Mouse (Mus musculus) gastrocnemius, adult 8-10 months (tissue): ENCODE measurements around the gene Cradd. TPM values are rescaled to one million over a fixed set of nuclear protein-coding genes. Genes with fewer than 3 reads are reported as not detected.

ENCODE experiments used
- DNase-seq, 2 experiments: peaks; one replicate each; pipeline ENCODE4 v3.0.0; 2022; ENCODE audit warnings: low spot score in 2 of 2
- total RNA-seq, 4 experiments: library from RNA; stranded (reverse); gene quantifications; 2 replicates each; pipeline ENCODE4 v1.2.4; 2022

Gene Cradd
- total RNA-seq, 4 experiments from 2014 or later, result 6.7 to 18.0 (median 8.4) TPM

GRCm38 (mm10) chr10:95275488-95275887 lies 48.4 kb downstream of the Cradd start:
- no peak for DNase-seq

- DNase-seq, result no peak
These were observed 50.7 kb downstream of the Cradd start for GRCm38 (mm10) chr10:95273226-95273625.

- DNase-seq, result peak; percentile 40 to 70
These were observed 54.8 kb downstream of the Cradd start for GRCm38 (mm10) chr10:95269151-95269550.

- DNase-seq, result peak; percentile 54 to 66
These were observed 55.6 kb downstream of the Cradd start for GRCm38 (mm10) chr10:95268366-95268765.

- DNase-seq, result no peak
These were observed 57.0 kb downstream of the Cradd start for GRCm38 (mm10) chr10:95266983-95267382.

- no peak for DNase-seq
These were observed 57.7 kb downstream of the Cradd start for GRCm38 (mm10) chr10:95266041-95266762.

GRCm38 (mm10) chr10:95265576-95265975 lies 58.4 kb downstream of the Cradd start:
- DNase-seq, result no peak

- peak; percentile 39 to 41 for DNase-seq
These were observed 59.2 kb downstream of the Cradd start for GRCm38 (mm10) chr10:95264485-95265321.

- DNase-seq, result no peak
These were observed 61.5 kb downstream of the Cradd start for GRCm38 (mm10) chr10:95262388-95262787.

GRCm38 (mm10) chr10:95261279-95261678 lies 62.7 kb downstream of the Cradd start:
- no peak for DNase-seq

- peak; percentile 55 to 71 for DNase-seq
These were observed 63.5 kb downstream of the Cradd start for GRCm38 (mm10) chr10:95260420-95260819.

GRCm38 (mm10) chr10:95258471-95259155 lies 65.3 kb downstream of the Cradd start:
- DNase-seq, result peak; percentile 49 to 66

- no peak for DNase-seq
These were observed 66.0 kb downstream of the Cradd start for GRCm38 (mm10) chr10:95257979-95258378.

- no peak for DNase-seq
These were observed 67.8 kb downstream of the Cradd start for GRCm38 (mm10) chr10:95256095-95256494.

- DNase-seq, result no peak
These were observed 68.8 kb downstream of the Cradd start for GRCm38 (mm10) chr10:95255018-95255680.

GRCm38 (mm10) chr10:95254453-95255001 lies 69.4 kb downstream of the Cradd start:
- DNase-seq, result peak in 1 of 2 experiments; percentile 32

GRCm38 (mm10) chr10:95254046-95254445 lies 69.9 kb downstream of the Cradd start:
- no peak for DNase-seq

GRCm38 (mm10) chr10:95251674-95252073 lies 72.3 kb downstream of the Cradd start:
- no peak for DNase-seq

GRCm38 (mm10) chr10:95248362-95248761 lies 75.6 kb downstream of the Cradd start:
- DNase-seq, result no peak

- no peak for DNase-seq
These were observed 77.2 kb downstream of the Cradd start for GRCm38 (mm10) chr10:95246696-95247095.

GRCm38 (mm10) chr10:95245680-95245982 lies 78.3 kb downstream of the Cradd start:
- no peak for DNase-seq
